Mouse (Mus musculus): Measurements from ENCODE around the gene Gm973. TPM values are rescaled to one million over a fixed set of nuclear protein-coding genes. Genes with fewer than 3 reads are reported as not detected.
"Not testable (repeated sequence)": the region's sequence is repeated elsewhere in the genome, so short reads cannot be mapped to it uniquely, and the experiment has no call there.

Gm973 gene
- polyA plus RNA-seq, 1 experiment from 2014 or later = 11.5 TPM

- Histone ChIP-seq H3K9ac (ENCODE audit: low read depth, low read length) (no peak overlapping the region), H3K4me1 (ENCODE audit: control insufficient read depth, insufficient read depth, low read depth, low read length) (no peaks in the 10 kb centered on the region), H3K4me3 (ENCODE audit: low read length) (no peak overlapping the region), H3K36me3 (ENCODE audit: control insufficient read depth, insufficient read depth, low read length) (no peaks in the 10 kb centered on the region), H3K4me2 (ENCODE audit: low read length) (no peak overlapping the region), H3K27me3 (replicated peaks; ENCODE audit: control insufficient read depth, insufficient read depth, low read length) (no peaks in the 10 kb centered on the region), H3K9me3 (ENCODE audit: control insufficient read depth, low read length) (no peaks in the 10 kb centered on the region), H3K27ac (ENCODE audit: low read depth, low read length) (no peak overlapping the region)
- WGBS = 30% methylated on average over 6 of the region's 6 CpGs
- no peak for ATAC-seq
These were observed 117.0 kb downstream of the Gm973 start for GRCm38 (mm10) chr1:59633056-59633455.

GRCm38 (mm10) chr1:59636349-59636748 lies 120.3 kb downstream of the Gm973 start:
- WGBS = 85% methylated on average over 1 of the region's 1 CpGs
- Histone ChIP-seq H3K4me3 (ENCODE audit: low read length) (no peak overlapping the region), H3K27ac (ENCODE audit: low read depth, low read length) (no peak overlapping the region), H3K36me3 (ENCODE audit: control insufficient read depth, insufficient read depth, low read length) (peaks cover 2% of the 10 kb centered on the region; the same call in 1 of the 2 replicates), H3K9me3 (ENCODE audit: control insufficient read depth, low read length) (no peaks in the 10 kb centered on the region), H3K4me1 (ENCODE audit: control insufficient read depth, insufficient read depth, low read depth, low read length) (no peaks in the 10 kb centered on the region), H3K27me3 (replicated peaks; ENCODE audit: control insufficient read depth, insufficient read depth, low read length) (no peaks in the 10 kb centered on the region), H3K9ac (ENCODE audit: low read depth, low read length) (no peak overlapping the region), H3K4me2 (ENCODE audit: low read length) (no peak overlapping the region)
- ATAC-seq = no peak

- no peaks in the 10 kb centered on the region for H3K9me3 ChIP-seq (ENCODE audit: control insufficient read depth, low read length)
- 88% methylated on average over 3 of the region's 3 CpGs for WGBS
- no peak for ATAC-seq
These were observed 122.3 kb downstream of the Gm973 start for GRCm38 (mm10) chr1:59638371-59638770.

GRCm38 (mm10) chr1:59642488-59642887 lies 126.4 kb downstream of the Gm973 start:
- no peak overlapping the region for H3K27ac ChIP-seq (ENCODE audit: low read depth, low read length)
- no peaks in the 10 kb centered on the region for H3K4me1 ChIP-seq (ENCODE audit: control insufficient read depth, insufficient read depth, low read depth, low read length)
- H3K9ac ChIP-seq (ENCODE audit: low read depth, low read length) = no peak overlapping the region
- no peaks in the 10 kb centered on the region for H3K9me3 ChIP-seq (ENCODE audit: control insufficient read depth, low read length)
- 89% methylated on average over 1 of the region's 1 CpGs for WGBS
- H3K36me3 ChIP-seq (ENCODE audit: control insufficient read depth, insufficient read depth, low read length) = peaks cover 16% of the 10 kb centered on the region
- no peaks in the 10 kb centered on the region for H3K27me3 ChIP-seq (replicated peaks; ENCODE audit: control insufficient read depth, insufficient read depth, low read length)
- no peak for ATAC-seq
- H3K4me2 ChIP-seq (ENCODE audit: low read length) = no peak overlapping the region
- no peak overlapping the region for H3K4me3 ChIP-seq (ENCODE audit: low read length)

More at GRCm38 (mm10) chr1:59638371-59638770, 122.3 kb downstream of the Gm973 start:
- Histone ChIP-seq H3K9ac (ENCODE audit: low read depth, low read length) (no peak overlapping the region), H3K27me3 (replicated peaks; ENCODE audit: control insufficient read depth, insufficient read depth, low read length) (no peaks in the 10 kb centered on the region), H3K4me2 (ENCODE audit: low read length) (no peak overlapping the region), H3K4me1 (ENCODE audit: control insufficient read depth, insufficient read depth, low read depth, low read length) (no peaks in the 10 kb centered on the region), H3K27ac (ENCODE audit: low read depth, low read length) (no peak overlapping the region), H3K4me3 (ENCODE audit: low read length) (no peak overlapping the region), H3K36me3 (ENCODE audit: control insufficient read depth, insufficient read depth, low read length) (peaks cover 7% of the 10 kb centered on the region; the same call in 1 of the 2 replicates)

- H3K4me1 ChIP-seq (ENCODE audit: control insufficient read depth, insufficient read depth, low read depth, low read length); H3K27ac ChIP-seq (ENCODE audit: low read depth, low read length); H3K4me3 ChIP-seq (ENCODE audit: low read length); H3K4me2 ChIP-seq (ENCODE audit: low read length); H3K9me3 ChIP-seq (ENCODE audit: control insufficient read depth, low read length); H3K27me3 ChIP-seq (replicated peaks; ENCODE audit: control insufficient read depth, insufficient read depth, low read length); ATAC-seq; H3K9ac ChIP-seq (ENCODE audit: low read depth, low read length): not testable (repeated sequence)
- H3K36me3 ChIP-seq (ENCODE audit: control insufficient read depth, insufficient read depth, low read length) = peaks cover 14% of the 10 kb centered on the region
- WGBS = 95% methylated on average over 2 of the region's 2 CpGs
These were observed 130.4 kb downstream of the Gm973 start for GRCm38 (mm10) chr1:59646502-59646901.

GRCm38 (mm10) chr1:59651201-59651819 lies 135.2 kb downstream of the Gm973 start:
- H3K36me3 ChIP-seq (ENCODE audit: control insufficient read depth, insufficient read depth, low read length) = peaks cover 5% of the 10 kb centered on the region; the same call in 1 of the 2 replicates
- no peak overlapping the region for H3K4me2 ChIP-seq (ENCODE audit: low read length)
- H3K9ac ChIP-seq (ENCODE audit: low read depth, low read length) = no peak overlapping the region
- no peaks in the 10 kb centered on the region for H3K27me3 ChIP-seq (replicated peaks; ENCODE audit: control insufficient read depth, insufficient read depth, low read length)
- no peak overlapping the region for H3K27ac ChIP-seq (ENCODE audit: low read depth, low read length)
- WGBS = 99% methylated on average over 3 of the region's 3 CpGs
- H3K9me3 ChIP-seq (ENCODE audit: control insufficient read depth, low read length) = no peaks in the 10 kb centered on the region
- no peak overlapping the region for H3K4me3 ChIP-seq (ENCODE audit: low read length)
- H3K4me1 ChIP-seq (ENCODE audit: control insufficient read depth, insufficient read depth, low read depth, low read length) = no peaks in the 10 kb centered on the region
- ATAC-seq = no peak

- no peak overlapping the region for H3K4me2 ChIP-seq (ENCODE audit: low read length)
- no peaks in the 10 kb centered on the region for H3K4me1 ChIP-seq (ENCODE audit: control insufficient read depth, insufficient read depth, low read depth, low read length)
- 92% methylated on average over 3 of the region's 3 CpGs for WGBS
- no peaks in the 10 kb centered on the region for H3K9me3 ChIP-seq (ENCODE audit: control insufficient read depth, low read length)
- no peak for ATAC-seq
- H3K9ac ChIP-seq (ENCODE audit: low read depth, low read length) = no peak overlapping the region
- H3K36me3 ChIP-seq (ENCODE audit: control insufficient read depth, insufficient read depth, low read length) = no peaks in the 10 kb centered on the region
- no peak overlapping the region for H3K4me3 ChIP-seq (ENCODE audit: low read length)
- no peaks in the 10 kb centered on the region for H3K27me3 ChIP-seq (replicated peaks; ENCODE audit: control insufficient read depth, insufficient read depth, low read length)
- no peak overlapping the region for H3K27ac ChIP-seq (ENCODE audit: low read depth, low read length)
These were observed 137.3 kb downstream of the Gm973 start for GRCm38 (mm10) chr1:59653243-59653911.

GRCm38 (mm10) chr1:59656244-59657171 lies 140.4 kb downstream of the Gm973 start:
- WGBS = 90% methylated on average over 7 of the region's 7 CpGs
- ATAC-seq = no peak
- Histone ChIP-seq H3K4me2 (ENCODE audit: low read length) (no peak overlapping the region), H3K4me3 (ENCODE audit: low read length) (no peak overlapping the region), H3K9ac (ENCODE audit: low read depth, low read length) (no peak overlapping the region), H3K9me3 (ENCODE audit: control insufficient read depth, low read length) (no peaks in the 10 kb centered on the region), H3K36me3 (ENCODE audit: control insufficient read depth, insufficient read depth, low read length) (no peaks in the 10 kb centered on the region), H3K27ac (ENCODE audit: low read depth, low read length) (no peak overlapping the region), H3K4me1 (ENCODE audit: control insufficient read depth, insufficient read depth, low read depth, low read length) (no peaks in the 10 kb centered on the region), H3K27me3 (replicated peaks; ENCODE audit: control insufficient read depth, insufficient read depth, low read length) (no peaks in the 10 kb centered on the region)
